Comparison of ENCODE assay signal across 22 mouse cellular contexts in genomic region chr1:164053561-164053960, GRCm38 (mm10). TPM values are rescaled to one million over a fixed set of nuclear protein-coding genes. Genes with fewer than 3 reads are reported as not detected.
A peak's percentile ranks its signal among the peaks of the same experiment; 100 is the strongest.
DNase-seq lines count a peak whose midpoint lies in the region; ATAC-seq and TF ChIP-seq lines count a peak whose summit lies in the region.
"Had no signal": no experiment of that assay in that cellular context is flagged by ENCODE, and none has a peak within 500 bp of the region (broad histone marks: within the 10 kb centered on the region; RNA-seq: fewer than 3 reads in every experiment).

No protein-coding gene starts in this region.

- H3K27me3 ChIP-seq in testis, adult 2 months (ENCODE audit: control insufficient read depth, insufficient read depth, low read length): no peaks in the 10 kb centered on the region
- H3K27me3 ChIP-seq in forebrain, embryonic 16.5 days (replicated peaks; ENCODE audit: control insufficient read depth, insufficient read depth, low read length): no peaks in the 10 kb centered on the region
- no peaks in the 10 kb centered on the region for H3K27me3 ChIP-seq in cerebellum, adult 2 months (ENCODE audit: control insufficient read depth, insufficient read depth, low read length)
- H3K27me3 ChIP-seq: forebrain, embryonic 13.5 days; heart, embryonic 13.5 days; hindbrain, embryonic 15.5 days had no signal

- no peak overlapping the region for H3K4me2 ChIP-seq in forebrain, embryonic 16.5 days (ENCODE audit: low read length)
- H3K4me2 ChIP-seq: forebrain, embryonic 13.5 days; heart, embryonic 13.5 days; hindbrain, embryonic 15.5 days had no signal

- DNase-seq in testis, postnatal 14 days (ENCODE audit: low spot score): no peak
- peak; percentile 12 for DNase-seq in naive thymus-derived CD4-positive, alpha-beta T cell, adult 2 months (ENCODE audit: low read depth)
- DNase-seq in kidney, postnatal 25 days: no peak
- DNase-seq in cerebellum, adult 2 months: no peak
- DNase-seq: adrenal gland, adult 8-10 months; cerebellum, adult 11 months; cerebellum, adult 9-10 months; cerebellum, postnatal 25 days; gastrocnemius, postnatal 10 days; heart, postnatal 36 days had no signal

- peak; percentile 28; the same call in 1 of the 2 replicates for ATAC-seq in granulocyte monocyte progenitor cell, adult 5-6 weeks (replicated peaks; ENCODE audit: poor library complexity, severe bottlenecking)
- ATAC-seq in forebrain, embryonic 16.5 days: no peak
- ATAC-seq: forebrain, embryonic 13.5 days; inflammation-experienced regulatory T-cells, adult 6 months; intestine, postnatal 0 days; Patski had no signal

- no peaks in the 10 kb centered on the region for H3K9me3 ChIP-seq in forebrain, embryonic 16.5 days (ENCODE audit: control insufficient read depth, low read length)
- H3K9me3 ChIP-seq: embryonic facial prominence, embryonic 10.5 days; forebrain, embryonic 13.5 days; heart, embryonic 13.5 days; hindbrain, embryonic 15.5 days had no signal

- H3K36me3 ChIP-seq in testis, adult 2 months (ENCODE audit: control insufficient read depth, insufficient read depth, low read length): no peaks in the 10 kb centered on the region
- H3K36me3 ChIP-seq in forebrain, embryonic 16.5 days (ENCODE audit: control insufficient read depth, insufficient read depth): no peaks in the 10 kb centered on the region
- H3K36me3 ChIP-seq: embryonic facial prominence, embryonic 10.5 days; heart, embryonic 13.5 days; hindbrain, embryonic 15.5 days had no signal

- no peak overlapping the region for H3K27ac ChIP-seq in testis, adult 2 months (ENCODE audit: control insufficient read depth, insufficient read depth, low read depth, low read length)
- no peak overlapping the region for H3K27ac ChIP-seq in forebrain, embryonic 16.5 days (ENCODE audit: low read length)
- H3K27ac ChIP-seq in cerebellum, adult 2 months (ENCODE audit: insufficient read depth, low read length): no peak overlapping the region
- H3K27ac ChIP-seq: embryonic facial prominence, embryonic 10.5 days; forebrain, embryonic 13.5 days; heart, embryonic 13.5 days; hindbrain, embryonic 15.5 days had no signal

- no peaks in the 10 kb centered on the region for H3K4me1 ChIP-seq in testis, adult 2 months (ENCODE audit: control insufficient read depth, insufficient read depth, low read length)
- H3K4me1 ChIP-seq in forebrain, embryonic 16.5 days (replicated peaks; ENCODE audit: control insufficient read depth, insufficient read depth, low read length): no peaks in the 10 kb centered on the region
- H3K4me1 ChIP-seq in cerebellum, adult 2 months (ENCODE audit: control insufficient read depth, insufficient read depth, low read length): no peaks in the 10 kb centered on the region
- H3K4me1 ChIP-seq: embryonic facial prominence, embryonic 10.5 days; forebrain, embryonic 13.5 days; hindbrain, embryonic 15.5 days had no signal

- TF ChIP-seq CTCF in testis, adult 2 months (IDR thresholded peaks at IDR 0.05; ENCODE audit: control insufficient read depth, insufficient read depth, insufficient replicate concordance, low read depth, low read length): no peak
- TF ChIP-seq CTCF in cerebellum, adult 2 months (IDR thresholded peaks at IDR 0.05; ENCODE audit: borderline replicate concordance, insufficient read depth, low read depth, low read length): no peak

- TF ChIP-seq POLR2A in testis, adult 2 months (IDR thresholded peaks at IDR 0.05; ENCODE audit: control insufficient read depth, low read depth, low read length): 0 out of 2 replicates have a peak, but pooled peaks have one; percentile 27
- no peak for TF ChIP-seq POLR2A in cerebellum, adult 2 months (IDR thresholded peaks at IDR 0.05; ENCODE audit: borderline replicate concordance, insufficient read depth, low read length)

- 93% methylated on average over 9 of the region's 9 CpGs for WGBS in forebrain, embryonic 16.5 days
- 92% methylated on average over 9 of the region's 9 CpGs for WGBS in cerebellum, adult 2 months

- H3K4me3 ChIP-seq in testis, adult 2 months (ENCODE audit: control insufficient read depth, low read depth, low read length): peak overlapping the region; percentile 35
- no peak overlapping the region for H3K4me3 ChIP-seq in forebrain, embryonic 16.5 days (replicated peaks; ENCODE audit: low read length)
- H3K4me3 ChIP-seq in cerebellum, adult 2 months (replicated peaks; ENCODE audit: insufficient read depth, low read depth, low read length): no peak overlapping the region
- H3K4me3 ChIP-seq: embryonic facial prominence, embryonic 10.5 days; forebrain, embryonic 13.5 days; heart, embryonic 13.5 days; hindbrain, embryonic 15.5 days had no signal

- H3K9ac ChIP-seq in forebrain, embryonic 16.5 days (replicated peaks; ENCODE audit: low read depth, low read length): no peak overlapping the region
- H3K9ac ChIP-seq: forebrain, embryonic 13.5 days; heart, embryonic 13.5 days; hindbrain, embryonic 15.5 days had no signal

RNA-seq across cellular contexts. Expression of gene Sele, which starts 5.5 kb away (rescaled TPM):
- polyA plus RNA-seq in testis, adult 2 months (2012; rRNA removed): 0.26 and 0.49 TPM in 2 replicates
- total RNA-seq in granulocyte monocyte progenitor cell, adult 5-6 weeks (2014; fragmentation: Nextera tagmentation): not detected in 2 replicates
- 0.05 TPM in 1 of 2 replicates, not detected in the other for total RNA-seq in granulocyte monocyte progenitor cell, adult 5-6 weeks (2017)
- not detected in 2 replicates for polyA plus RNA-seq in forebrain, embryonic 16.5 days (2015; fragmentation: Nextera tagmentation; extraction: Ambion mirVana)
- 0.05 TPM in 1 of 2 replicates, not detected in the other for polyA plus RNA-seq in cerebellum, adult 2 months (2012; rRNA removed)
- total RNA-seq: gastrocnemius, postnatal 10 days; MEL had no signal
- polyA plus RNA-seq: embryonic facial prominence, embryonic 10.5 days; forebrain, embryonic 13.5 days; hindbrain, embryonic 11.5 days; hindbrain, embryonic 15.5 days; Patski had no signal

RNA-seq across cellular contexts. Expression of gene Sell, which starts 8.2 kb away (rescaled TPM):
- polyA plus RNA-seq in testis, adult 2 months (2012; rRNA removed): 1.3 and 2.2 TPM in 2 replicates
- 242 and 318 TPM in 2 replicates for total RNA-seq in granulocyte monocyte progenitor cell, adult 5-6 weeks (2014; fragmentation: Nextera tagmentation)
- 272 and 305 TPM in 2 replicates for total RNA-seq in granulocyte monocyte progenitor cell, adult 5-6 weeks (2017)
- polyA plus RNA-seq in forebrain, embryonic 16.5 days (2015; fragmentation: Nextera tagmentation; extraction: Ambion mirVana): 0.11 and 0.58 TPM in 2 replicates
- 0.15 and 0.27 TPM in 2 replicates for polyA plus RNA-seq in cerebellum, adult 2 months (2012; rRNA removed)
- total RNA-seq: MEL had no signal
- polyA plus RNA-seq: embryonic facial prominence, embryonic 10.5 days; forebrain, embryonic 13.5 days; hindbrain, embryonic 11.5 days; Patski had no signal

RNA-seq across cellular contexts. Expression of gene Mettl18, which starts 58.9 kb away (rescaled TPM):
- polyA plus RNA-seq in testis, adult 2 months (2012; rRNA removed): 0.86 and 0.87 TPM in 2 replicates
- 2.5 and 6.7 TPM in 2 replicates for total RNA-seq in granulocyte monocyte progenitor cell, adult 5-6 weeks (2014; fragmentation: Nextera tagmentation)
- total RNA-seq in granulocyte monocyte progenitor cell, adult 5-6 weeks (2017): 12.4 and 13.4 TPM in 2 replicates
- 8.3 and 8.5 TPM in 2 replicates for polyA plus RNA-seq in forebrain, embryonic 16.5 days (2015; fragmentation: Nextera tagmentation; extraction: Ambion mirVana)
- 4.0 and 4.2 TPM in 2 replicates for polyA plus RNA-seq in cerebellum, adult 2 months (2012; rRNA removed)

RNA-seq across cellular contexts. Expression of gene BC055324, which starts 59.0 kb away (rescaled TPM):
- 6.9 and 9.6 TPM in 2 replicates for polyA plus RNA-seq in testis, adult 2 months (2012; rRNA removed)
- 14.0 and 15.0 TPM in 2 replicates for total RNA-seq in granulocyte monocyte progenitor cell, adult 5-6 weeks (2014; fragmentation: Nextera tagmentation)
- 20.6 and 28.5 TPM in 2 replicates for total RNA-seq in granulocyte monocyte progenitor cell, adult 5-6 weeks (2017)
- polyA plus RNA-seq in forebrain, embryonic 16.5 days (2015; fragmentation: Nextera tagmentation; extraction: Ambion mirVana): 9.6 and 10.5 TPM in 2 replicates
- polyA plus RNA-seq in cerebellum, adult 2 months (2012; rRNA removed): 1.2 and 1.8 TPM in 2 replicates
